Mouse (Mus musculus): ENCODE data around the gene Tmem131. TPM values are rescaled to one million over a fixed set of nuclear protein-coding genes. Genes with fewer than 3 reads are reported as not detected.

Gene Tmem131
- polyA plus RNA-seq (2012; rRNA removed) (13.6 and 14.9 TPM in 2 replicates), polyA plus RNA-seq (2014; fragmentation: Nextera tagmentation; extraction: Ambion mirVana) (10.6 and 11.2 TPM in 2 replicates)

- 8% methylated on average over 5 of the region's 5 CpGs for WGBS (ENCODE audit: insufficient replicate concordance)
- Histone ChIP-seq H3K4me3 (ENCODE audit: insufficient read depth in 1 of 2, low read depth in 2 of 2, low read length in 2 of 2) (peak within 1 kb of the TSS; percentile 36 to 40), H3K27me3 (ENCODE audit: control insufficient read depth, insufficient read depth, low read length) (no peaks in the 10 kb centered on the region), H3K36me3 (replicated peaks; ENCODE audit: control insufficient read depth, insufficient read depth, low read depth) (no peaks in the 10 kb centered on the region), H3K9me3 (ENCODE audit: control insufficient read depth, low read length) (no peaks in the 10 kb centered on the region), H3K27ac (peak within 1 kb of the TSS; percentile 55), H3K4me2 (ENCODE audit: low read depth) (peak within 1 kb of the TSS; percentile 72), H3K9ac (replicated peaks) (peak within 1 kb of the TSS; percentile 48), H3K4me1 (replicated peaks; ENCODE audit: control insufficient read depth in 2 of 2, insufficient read depth in 2 of 2, low read length in 1 of 2) (peaks cover 28 to 33% of the 10 kb centered on the region in 2 experiments)
- ATAC-seq (ENCODE audit: insufficient read depth): peak; percentile 45
- TF ChIP-seq CTCF (IDR thresholded peaks at IDR 0.05; ENCODE audit: low read depth) (peak; percentile 23), EP300 (IDR thresholded peaks at IDR 0.05; ENCODE audit: low read depth) (peak; percentile 78)
- peak; percentile 73 to 78 (median 76) for DNase-seq (ENCODE audit: low read depth in 3 of 3, low spot score in 3 of 3)
Observed at GRCm38 (mm10) chr1:36943653-36944052, at the start of gene Tmem131. Tmem131 (minus strand) TSS chr1:36943666.

GRCm38 (mm10) chr1:36988561-36988960 is 45.1 kb upstream of the Tmem131 start:
- no peak overlapping the region for H3K4me3 ChIP-seq (ENCODE audit: insufficient read depth in 1 of 2, low read depth in 2 of 2, low read length in 2 of 2)
- no peak for ATAC-seq (ENCODE audit: insufficient read depth)
- DNase-seq (ENCODE audit: low read depth in 3 of 3, low spot score in 3 of 3): no peak
- 55% methylated on average over 6 of the region's 6 CpGs for WGBS (ENCODE audit: insufficient replicate concordance)
- H3K4me1 ChIP-seq (replicated peaks; ENCODE audit: control insufficient read depth in 2 of 2, insufficient read depth in 2 of 2, low read length in 1 of 2): no peaks in the 10 kb centered on the region
- no peak for TF ChIP-seq CTCF (IDR thresholded peaks at IDR 0.05; ENCODE audit: low read depth)
- TF ChIP-seq EP300 (IDR thresholded peaks at IDR 0.05; ENCODE audit: low read depth): no peak
- H3K36me3 ChIP-seq (replicated peaks; ENCODE audit: control insufficient read depth, insufficient read depth, low read depth): no peaks in the 10 kb centered on the region
- H3K4me2 ChIP-seq (ENCODE audit: low read depth): no peak overlapping the region
- no peaks in the 10 kb centered on the region for H3K27me3 ChIP-seq (ENCODE audit: control insufficient read depth, insufficient read depth, low read length)
- H3K27ac ChIP-seq: no peak overlapping the region
- no peaks in the 10 kb centered on the region for H3K9me3 ChIP-seq (ENCODE audit: control insufficient read depth, low read length)
- no peak overlapping the region for H3K9ac ChIP-seq (replicated peaks)

- H3K9ac ChIP-seq (replicated peaks): no peak overlapping the region
- TF ChIP-seq CTCF (IDR thresholded peaks at IDR 0.05; ENCODE audit: low read depth) (no peak), EP300 (IDR thresholded peaks at IDR 0.05; ENCODE audit: low read depth) (no peak)
- 71% methylated on average over 6 of the region's 6 CpGs for WGBS (ENCODE audit: insufficient replicate concordance)
- no peak overlapping the region for H3K4me3 ChIP-seq (ENCODE audit: insufficient read depth in 1 of 2, low read depth in 2 of 2, low read length in 2 of 2)
- ATAC-seq (ENCODE audit: insufficient read depth): no peak
- H3K9me3 ChIP-seq (ENCODE audit: control insufficient read depth, low read length): no peaks in the 10 kb centered on the region
- H3K4me1 ChIP-seq (replicated peaks; ENCODE audit: control insufficient read depth in 2 of 2, insufficient read depth in 2 of 2, low read length in 1 of 2): no peaks in the 10 kb centered on the region
- H3K27me3 ChIP-seq (ENCODE audit: control insufficient read depth, insufficient read depth, low read length): no peaks in the 10 kb centered on the region
- H3K36me3 ChIP-seq (replicated peaks; ENCODE audit: control insufficient read depth, insufficient read depth, low read depth): no peaks in the 10 kb centered on the region
- H3K27ac ChIP-seq: no peak overlapping the region
- no peak overlapping the region for H3K4me2 ChIP-seq (ENCODE audit: low read depth)
- no peak for DNase-seq (ENCODE audit: low read depth in 3 of 3, low spot score in 3 of 3)
Observed at GRCm38 (mm10) chr1:36988161-36988560, 44.7 kb upstream of the Tmem131 start.

GRCm38 (mm10) chr1:36987172-36988148 is 44.0 kb upstream of the Tmem131 start:
- DNase-seq (ENCODE audit: low read depth in 3 of 3, low spot score in 3 of 3) (no peak), ATAC-seq (ENCODE audit: insufficient read depth) (no peak)
- Histone ChIP-seq H3K4me2 (ENCODE audit: low read depth) (no peak overlapping the region), H3K4me1 (replicated peaks; ENCODE audit: control insufficient read depth in 2 of 2, insufficient read depth in 2 of 2, low read length in 1 of 2) (no peaks in the 10 kb centered on the region), H3K36me3 (replicated peaks; ENCODE audit: control insufficient read depth, insufficient read depth, low read depth) (no peaks in the 10 kb centered on the region), H3K9ac (replicated peaks) (no peak overlapping the region), H3K27ac (no peak overlapping the region), H3K27me3 (ENCODE audit: control insufficient read depth, insufficient read depth, low read length) (no peaks in the 10 kb centered on the region), H3K4me3 (ENCODE audit: insufficient read depth in 1 of 2, low read depth in 2 of 2, low read length in 2 of 2) (no peak overlapping the region), H3K9me3 (ENCODE audit: control insufficient read depth, low read length) (no peaks in the 10 kb centered on the region)
- no peak for TF ChIP-seq CTCF (IDR thresholded peaks at IDR 0.05; ENCODE audit: low read depth)
- TF ChIP-seq EP300 (IDR thresholded peaks at IDR 0.05; ENCODE audit: low read depth): no peak
- WGBS (ENCODE audit: insufficient replicate concordance): 56% methylated on average over 10 of the region's 10 CpGs
